Mouse (Mus musculus): ENCODE data around the gene Pacrg. TPM values are rescaled to one million over a fixed set of nuclear protein-coding genes. Genes with fewer than 3 reads are reported as not detected.

Gene Pacrg
- total and polyA plus RNA-seq, 2 experiments from 2014 or later, result 9.5 to 26.1 TPM

DNA sequence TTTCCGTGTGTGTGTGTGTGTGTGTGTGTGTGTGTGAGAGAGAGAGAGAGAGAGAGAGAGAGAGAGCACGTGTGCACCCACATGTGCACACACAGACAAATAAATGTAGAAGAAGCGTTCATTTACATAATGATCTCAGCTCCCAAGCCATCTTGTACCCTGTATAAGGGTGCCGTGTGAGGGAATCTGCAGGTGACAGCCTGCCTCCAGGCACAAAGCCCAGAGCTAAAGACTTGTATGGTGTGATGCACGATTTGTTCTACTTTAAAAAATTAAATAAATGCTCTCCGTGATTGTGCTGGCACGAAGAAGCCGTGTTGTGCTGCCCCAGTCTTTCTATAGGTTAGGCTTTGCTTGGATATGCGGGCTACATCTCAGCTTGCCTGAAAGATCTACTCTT, 426.2 kb downstream of the Pacrg start:
- no peaks in the 10 kb centered on the region for H3K9me3 ChIP-seq (ENCODE audit: low read length)
- ATAC-seq, result no peak
- DNase-seq (ENCODE audit: low spot score), result no peak
- H3K27ac ChIP-seq, result no peak overlapping the region
- H3K4me3 ChIP-seq (ENCODE audit: low read length), result no peak overlapping the region
- 74% methylated on average over 9 of the region's 9 CpGs for WGBS
- H3K36me3 ChIP-seq (ENCODE audit: insufficient read depth, low read length), result no peaks in the 10 kb centered on the region
- no peak overlapping the region for H3K9ac ChIP-seq (replicated peaks; ENCODE audit: low read length)
- 0 out of 2 replicates have a peak, but pooled peaks cover 3% of the 10 kb centered on the region for H3K4me1 ChIP-seq (ENCODE audit: insufficient read depth, low read length)
- H3K27me3 ChIP-seq (ENCODE audit: insufficient read depth, low read length), result no peaks in the 10 kb centered on the region
- no peak overlapping the region for H3K4me2 ChIP-seq (ENCODE audit: low read depth, low read length)
- no peak for TF ChIP-seq CTCF (IDR thresholded peaks at IDR 0.05; ENCODE audit: low read depth)

DNA sequence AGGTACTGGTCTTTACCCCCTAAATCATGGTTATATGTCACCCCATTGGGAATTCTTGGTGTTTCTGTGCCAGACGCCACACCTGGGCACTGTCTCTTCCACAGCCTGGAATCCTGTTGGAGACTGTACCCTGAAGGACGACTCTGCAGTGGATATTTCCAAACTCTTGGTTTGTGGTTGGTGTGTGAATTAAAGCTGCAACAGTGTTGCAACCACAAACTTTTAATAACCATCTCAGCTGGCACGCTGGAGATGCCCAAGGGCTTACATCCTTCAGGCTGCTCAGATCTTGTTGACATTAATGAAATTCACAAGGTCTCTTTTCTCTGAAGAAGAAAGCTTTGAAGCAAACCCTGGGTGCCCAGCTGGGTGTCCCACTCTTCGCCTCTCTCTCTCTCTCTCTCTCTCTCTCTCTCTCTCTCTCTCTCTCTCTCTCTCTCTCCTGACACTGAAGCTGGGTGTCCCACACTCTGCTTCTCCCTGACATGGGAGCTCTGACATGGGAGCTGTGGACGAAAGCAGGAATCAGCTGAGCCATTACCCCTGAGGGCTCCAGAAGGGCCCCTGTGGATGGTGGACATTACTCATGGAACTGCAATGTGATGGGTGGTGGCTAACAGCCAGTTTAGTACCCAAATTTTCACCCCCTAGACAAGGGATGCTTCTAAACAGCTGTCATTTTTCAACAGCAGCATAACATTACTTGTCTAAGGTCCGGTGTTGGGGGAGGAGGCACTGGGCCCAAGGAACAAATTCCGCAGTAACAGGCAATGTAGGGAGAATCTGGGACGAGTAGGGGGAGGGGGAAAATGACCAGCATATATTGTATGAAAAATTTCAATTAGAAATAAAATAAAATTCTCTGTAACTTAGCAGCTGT, 429.3 kb downstream of the Pacrg start:
- Histone ChIP-seq H3K4me2 (ENCODE audit: low read depth, low read length) (no peak overlapping the region), H3K4me1 (ENCODE audit: insufficient read depth, low read length) (peaks cover 13% of the 10 kb centered on the region; the same call in 1 of the 2 replicates)
- 70% methylated on average over 8 of the region's 8 CpGs for WGBS

DNA sequence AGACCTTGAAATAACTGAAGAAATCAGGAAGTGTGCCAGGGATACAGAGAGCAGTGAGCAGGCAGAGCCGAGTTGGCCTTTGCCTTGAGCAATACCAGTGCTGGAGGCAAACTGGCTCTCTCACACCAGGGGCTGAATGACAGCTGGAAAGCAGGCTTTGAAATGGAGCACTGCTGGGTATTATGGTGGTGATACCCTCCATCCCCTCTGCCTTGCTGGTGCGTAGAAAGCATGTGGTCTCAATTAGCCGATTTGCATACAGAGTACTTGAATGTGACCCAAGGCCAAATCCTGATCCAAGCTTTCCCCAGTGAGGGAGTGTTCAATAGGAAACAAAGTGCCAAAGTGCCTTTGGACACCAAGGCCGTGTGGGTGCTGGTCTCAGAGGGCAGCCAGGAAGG, 431.4 kb downstream of the Pacrg start:
- 34% methylated on average over 4 of the region's 4 CpGs for WGBS
- Histone ChIP-seq H3K9me3 (ENCODE audit: low read length) (no peaks in the 10 kb centered on the region), H3K9ac (replicated peaks; ENCODE audit: low read length) (no peak overlapping the region), H3K36me3 (ENCODE audit: insufficient read depth, low read length) (no peaks in the 10 kb centered on the region), H3K27me3 (ENCODE audit: insufficient read depth, low read length) (no peaks in the 10 kb centered on the region), H3K27ac (no peak overlapping the region), H3K4me3 (ENCODE audit: low read length) (no peak overlapping the region), H3K4me1 (ENCODE audit: insufficient read depth, low read length) (peaks cover 13% of the 10 kb centered on the region; the same call in 1 of the 2 replicates), H3K4me2 (ENCODE audit: low read depth, low read length) (no peak overlapping the region)
- TF ChIP-seq CTCF (IDR thresholded peaks at IDR 0.05; ENCODE audit: low read depth), result no peak
- peak; percentile 45; the same call in 1 of the 2 replicates for ATAC-seq
- peak; percentile 67 for DNase-seq (ENCODE audit: low spot score)

More for the DNA sequence above, 429.3 kb downstream of the Pacrg start:
- H3K9ac ChIP-seq (replicated peaks; ENCODE audit: low read length), result no peak overlapping the region
- H3K36me3 ChIP-seq (ENCODE audit: insufficient read depth, low read length), result no peaks in the 10 kb centered on the region
- DNase-seq (ENCODE audit: low spot score), result no peak
- no peak for TF ChIP-seq CTCF (IDR thresholded peaks at IDR 0.05; ENCODE audit: low read depth)
- H3K9me3 ChIP-seq (ENCODE audit: low read length), result no peaks in the 10 kb centered on the region
- no peaks in the 10 kb centered on the region for H3K27me3 ChIP-seq (ENCODE audit: insufficient read depth, low read length)
- H3K27ac ChIP-seq, result no peak overlapping the region
- H3K4me3 ChIP-seq (ENCODE audit: low read length), result no peak overlapping the region
- ATAC-seq, result no peak

DNA sequence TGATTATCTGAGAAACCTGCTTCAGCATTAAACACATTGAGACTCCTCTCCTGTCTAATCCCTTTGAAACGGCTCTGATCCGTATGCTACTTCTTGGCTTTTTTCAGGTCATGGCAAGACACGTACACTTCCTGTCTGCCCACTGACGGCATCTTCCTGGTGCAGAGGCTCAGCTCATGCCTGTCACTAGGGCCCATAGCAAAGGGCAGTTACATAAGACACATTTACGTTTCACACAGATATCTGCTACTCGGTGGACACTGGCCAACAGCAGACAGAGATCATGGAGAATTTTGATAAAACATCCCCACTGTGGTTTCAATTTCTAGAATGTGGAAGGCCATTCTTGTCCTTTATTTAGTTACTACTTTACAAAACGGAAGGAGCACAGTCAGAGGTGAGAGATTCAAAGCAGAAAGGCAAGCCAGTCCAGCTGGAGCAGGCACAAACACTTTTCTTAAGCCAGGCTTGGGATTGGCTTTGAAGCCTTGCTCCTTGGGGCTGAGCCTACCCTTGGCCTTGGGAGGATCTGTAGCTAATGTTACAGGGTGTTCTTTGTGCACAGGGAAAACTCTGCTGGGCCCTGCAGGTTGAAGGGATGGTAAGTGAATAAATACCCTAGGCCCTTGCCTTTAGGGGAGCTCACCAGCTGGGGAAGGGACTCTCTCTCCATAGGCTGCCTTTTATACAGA, 432.9 kb downstream of the Pacrg start:
- Histone ChIP-seq H3K27me3 (ENCODE audit: insufficient read depth, low read length) (no peaks in the 10 kb centered on the region), H3K36me3 (ENCODE audit: insufficient read depth, low read length) (no peaks in the 10 kb centered on the region), H3K4me3 (ENCODE audit: low read length) (no peak overlapping the region), H3K4me2 (ENCODE audit: low read depth, low read length) (no peak overlapping the region), H3K27ac (no peak overlapping the region), H3K4me1 (ENCODE audit: insufficient read depth, low read length) (peaks cover 13% of the 10 kb centered on the region; the same call in 1 of the 2 replicates), H3K9me3 (ENCODE audit: low read length) (no peaks in the 10 kb centered on the region), H3K9ac (replicated peaks; ENCODE audit: low read length) (no peak overlapping the region)
- no peak for TF ChIP-seq CTCF (IDR thresholded peaks at IDR 0.05; ENCODE audit: low read depth)
- 63% methylated on average over 7 of the region's 7 CpGs for WGBS
- ATAC-seq (no peak), DNase-seq (ENCODE audit: low spot score) (no peak)

- Histone ChIP-seq H3K4me3 (ENCODE audit: low read length) (no peak overlapping the region), H3K4me2 (ENCODE audit: low read depth, low read length) (no peak overlapping the region), H3K9me3 (ENCODE audit: low read length) (no peaks in the 10 kb centered on the region), H3K4me1 (ENCODE audit: insufficient read depth, low read length) (peaks cover 13% of the 10 kb centered on the region; the same call in 1 of the 2 replicates), H3K27ac (no peak overlapping the region), H3K27me3 (ENCODE audit: insufficient read depth, low read length) (no peaks in the 10 kb centered on the region), H3K36me3 (ENCODE audit: insufficient read depth, low read length) (no peaks in the 10 kb centered on the region), H3K9ac (replicated peaks; ENCODE audit: low read length) (0 out of 2 replicates have a peak overlapping the region, but pooled peaks have one; percentile 28)
- TF ChIP-seq CTCF (IDR thresholded peaks at IDR 0.05; ENCODE audit: low read depth), result no peak
- DNase-seq (ENCODE audit: low spot score) (no peak), ATAC-seq (no peak)
- 40% methylated on average over 7 of the region's 7 CpGs for WGBS
Measured at GRCm38 (mm10) chr17:10406311-10406710, 433.8 kb downstream of the Pacrg start.

GRCm38 (mm10) chr17:10405906-10406305, 434.2 kb downstream of the Pacrg start:
- Histone ChIP-seq H3K27ac (no peak overlapping the region), H3K9ac (replicated peaks; ENCODE audit: low read length) (0 out of 2 replicates have a peak overlapping the region, but pooled peaks have one; percentile 28), H3K4me1 (ENCODE audit: insufficient read depth, low read length) (peaks cover 13% of the 10 kb centered on the region; the same call in 1 of the 2 replicates), H3K4me3 (ENCODE audit: low read length) (no peak overlapping the region), H3K36me3 (ENCODE audit: insufficient read depth, low read length) (no peaks in the 10 kb centered on the region), H3K4me2 (ENCODE audit: low read depth, low read length) (no peak overlapping the region), H3K27me3 (ENCODE audit: insufficient read depth, low read length) (no peaks in the 10 kb centered on the region), H3K9me3 (ENCODE audit: low read length) (no peaks in the 10 kb centered on the region)
- no peak for DNase-seq (ENCODE audit: low spot score)
- no peak for TF ChIP-seq CTCF (IDR thresholded peaks at IDR 0.05; ENCODE audit: low read depth)
- WGBS, result 41% methylated on average over 7 of the region's 7 CpGs
- no peak for ATAC-seq

All from hindbrain, postnatal 0 days (tissue).